Mouse (Mus musculus) ES-Bruce4 (cell line): Measurements from ENCODE around the gene Aqp11.

Experiments used
- CTCF ChIP-seq: IDR thresholded peaks from one replicate; pipeline ENCODE4 v1.8.1; 2011; ENCODE audit warnings: low read depth, low read length
- EP300 ChIP-seq: IDR thresholded peaks from 2 replicates; pipeline ENCODE4 v1.6.1; 2011; ENCODE audit warnings: low read depth, low read length; ENCODE audit not compliant: insufficient read depth
- POLR2A ChIP-seq: IDR thresholded peaks from one replicate; pipeline ENCODE4 v1.8.1; 2011; ENCODE audit warnings: low read length; ENCODE audit not compliant: insufficient read depth

DNA sequence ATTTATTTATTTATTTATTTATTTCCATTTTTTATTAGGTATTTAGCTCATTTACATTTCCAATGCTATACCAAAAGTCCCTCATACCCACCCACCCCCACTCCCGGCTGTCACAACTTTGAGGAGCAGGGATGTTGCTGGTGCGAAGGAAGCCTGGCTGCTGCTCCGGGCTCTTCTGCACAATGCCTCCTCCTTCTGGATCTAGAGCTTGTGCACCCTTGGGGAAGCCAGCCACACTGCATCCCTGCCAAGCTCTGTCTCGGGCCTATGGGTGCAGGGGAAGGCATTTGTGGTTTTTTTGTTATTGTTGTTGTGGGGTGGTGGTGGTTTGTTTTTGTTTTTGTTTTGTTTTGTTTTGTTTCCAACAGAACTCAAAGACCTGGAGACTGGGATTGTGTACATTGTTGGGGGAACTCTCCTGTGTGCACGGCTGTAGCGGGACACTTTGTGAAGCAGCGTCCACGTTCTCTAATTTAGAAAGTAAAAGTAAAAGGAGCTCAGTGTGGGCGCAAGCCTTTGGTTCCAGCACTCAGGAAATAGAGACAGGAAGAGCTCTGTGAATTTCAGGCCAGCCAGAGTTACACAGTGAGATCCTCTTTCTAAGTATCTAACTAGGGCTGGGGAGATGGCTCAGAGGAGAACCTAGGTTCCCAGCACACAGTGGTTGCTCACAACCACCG, 10.6 kb upstream of the Aqp11 start:
- TF ChIP-seq POLR2A (no peak), CTCF (no peak), EP300 (no peak)
